Mouse (Mus musculus): ENCODE measurements around the gene Sept7. TPM values are rescaled to one million over a fixed set of nuclear protein-coding genes. Genes with fewer than 3 reads are reported as not detected.
A peak's percentile ranks its signal among the peaks of the same experiment; 100 is the strongest.

The Sept7 gene
- 263 and 293 TPM in 2 replicates for polyA plus RNA-seq (2014; fragmentation: Nextera tagmentation; extraction: Ambion mirVana)

- peak within 1 kb of the TSS; percentile 98 for H3K4me3 ChIP-seq (ENCODE audit: low read depth, low read length)
- peak within 1 kb of the TSS; percentile 96 for H3K9ac ChIP-seq (replicated peaks; ENCODE audit: low read depth, low read length)
- ATAC-seq (ENCODE audit: low read depth), result peak; percentile 99
- peak within 1 kb of the TSS; percentile 76 for H3K4me2 ChIP-seq (ENCODE audit: low read depth, low read length)
- no peaks in the 10 kb centered on the region for H3K9me3 ChIP-seq (ENCODE audit: control insufficient read depth, low read length)
- H3K36me3 ChIP-seq (ENCODE audit: control insufficient read depth, insufficient read depth, low read length), result no peaks in the 10 kb centered on the region
- H3K27me3 ChIP-seq (ENCODE audit: control insufficient read depth, insufficient read depth, low read length), result no peaks in the 10 kb centered on the region
- H3K27ac ChIP-seq (ENCODE audit: low read depth, low read length), result peak within 1 kb of the TSS; percentile 99
- H3K4me1 ChIP-seq (ENCODE audit: control insufficient read depth, insufficient read depth, low read length), result peaks cover 15% of the 10 kb centered on the region
- WGBS, result under 1% methylated on average over 48 of the region's 54 CpGs
Measured at GRCm38 (mm10) chr9:25252283-25252726, at the start of gene Sept7. Gene Sept7 (plus strand): TSS chr9:25252439.

GRCm38 (mm10) chr9:25208087-25208803, 44.0 kb upstream of the Sept7 start:
- Histone ChIP-seq H3K27ac (ENCODE audit: low read depth, low read length) (no peak overlapping the region), H3K36me3 (ENCODE audit: control insufficient read depth, insufficient read depth, low read length) (no peaks in the 10 kb centered on the region), H3K4me1 (ENCODE audit: control insufficient read depth, insufficient read depth, low read length) (peaks cover 7% of the 10 kb centered on the region), H3K9ac (replicated peaks; ENCODE audit: low read depth, low read length) (no peak overlapping the region), H3K4me3 (ENCODE audit: low read depth, low read length) (no peak overlapping the region), H3K27me3 (ENCODE audit: control insufficient read depth, insufficient read depth, low read length) (no peaks in the 10 kb centered on the region), H3K9me3 (ENCODE audit: control insufficient read depth, low read length) (no peaks in the 10 kb centered on the region), H3K4me2 (ENCODE audit: low read depth, low read length) (no peak overlapping the region)
- WGBS, result 88% methylated on average over 8 of the region's 8 CpGs
- ATAC-seq (ENCODE audit: low read depth), result no peak

GRCm38 (mm10) chr9:25212309-25213163, 39.7 kb upstream of the Sept7 start:
- H3K27me3 ChIP-seq (ENCODE audit: control insufficient read depth, insufficient read depth, low read length), result no peaks in the 10 kb centered on the region
- 32% methylated on average over 9 of the region's 9 CpGs for WGBS
- no peaks in the 10 kb centered on the region for H3K9me3 ChIP-seq (ENCODE audit: control insufficient read depth, low read length)
- peaks cover 7% of the 10 kb centered on the region for H3K4me1 ChIP-seq (ENCODE audit: control insufficient read depth, insufficient read depth, low read length)
- H3K4me3 ChIP-seq (ENCODE audit: low read depth, low read length), result no peak overlapping the region
- peak; percentile 72 for ATAC-seq (ENCODE audit: low read depth)
- no peak overlapping the region for H3K27ac ChIP-seq (ENCODE audit: low read depth, low read length)
- no peaks in the 10 kb centered on the region for H3K36me3 ChIP-seq (ENCODE audit: control insufficient read depth, insufficient read depth, low read length)
- H3K9ac ChIP-seq (replicated peaks; ENCODE audit: low read depth, low read length), result no peak overlapping the region
- H3K4me2 ChIP-seq (ENCODE audit: low read depth, low read length), result no peak overlapping the region

GRCm38 (mm10) chr9:25213164-25213557, 39.1 kb upstream of the Sept7 start:
- no peak overlapping the region for H3K9ac ChIP-seq (replicated peaks; ENCODE audit: low read depth, low read length)
- H3K4me2 ChIP-seq (ENCODE audit: low read depth, low read length), result no peak overlapping the region
- no peaks in the 10 kb centered on the region for H3K27me3 ChIP-seq (ENCODE audit: control insufficient read depth, insufficient read depth, low read length)
- H3K4me3 ChIP-seq (ENCODE audit: low read depth, low read length), result no peak overlapping the region
- H3K36me3 ChIP-seq (ENCODE audit: control insufficient read depth, insufficient read depth, low read length), result no peaks in the 10 kb centered on the region
- peaks cover 7% of the 10 kb centered on the region for H3K4me1 ChIP-seq (ENCODE audit: control insufficient read depth, insufficient read depth, low read length)
- H3K27ac ChIP-seq (ENCODE audit: low read depth, low read length), result no peak overlapping the region; the same call in 1 of the 2 replicates
- no peak for ATAC-seq (ENCODE audit: low read depth)
- H3K9me3 ChIP-seq (ENCODE audit: control insufficient read depth, low read length), result no peaks in the 10 kb centered on the region

GRCm38 (mm10) chr9:25215411-25215810, 36.8 kb upstream of the Sept7 start:
- no peak for ATAC-seq (ENCODE audit: low read depth)
- no peak overlapping the region for H3K27ac ChIP-seq (ENCODE audit: low read depth, low read length)
- WGBS, result 76% methylated on average over 3 of the region's 3 CpGs

GRCm38 (mm10) chr9:25216210-25216609, 36.0 kb upstream of the Sept7 start:
- 60% methylated on average over 2 of the region's 2 CpGs for WGBS
- no peak overlapping the region for H3K27ac ChIP-seq (ENCODE audit: low read depth, low read length)
- no peaks in the 10 kb centered on the region for H3K27me3 ChIP-seq (ENCODE audit: control insufficient read depth, insufficient read depth, low read length)
- H3K4me2 ChIP-seq (ENCODE audit: low read depth, low read length), result no peak overlapping the region
- ATAC-seq (ENCODE audit: low read depth), result no peak
- H3K36me3 ChIP-seq (ENCODE audit: control insufficient read depth, insufficient read depth, low read length), result no peaks in the 10 kb centered on the region
- H3K9ac ChIP-seq (replicated peaks; ENCODE audit: low read depth, low read length), result no peak overlapping the region
- no peak overlapping the region for H3K4me3 ChIP-seq (ENCODE audit: low read depth, low read length)
- H3K4me1 ChIP-seq (ENCODE audit: control insufficient read depth, insufficient read depth, low read length), result peaks cover 7% of the 10 kb centered on the region
- H3K9me3 ChIP-seq (ENCODE audit: control insufficient read depth, low read length), result no peaks in the 10 kb centered on the region

More at GRCm38 (mm10) chr9:25215411-25215810, 36.8 kb upstream of the Sept7 start:
- H3K36me3 ChIP-seq (ENCODE audit: control insufficient read depth, insufficient read depth, low read length), result no peaks in the 10 kb centered on the region
- peaks cover 7% of the 10 kb centered on the region for H3K4me1 ChIP-seq (ENCODE audit: control insufficient read depth, insufficient read depth, low read length)
- H3K9me3 ChIP-seq (ENCODE audit: control insufficient read depth, low read length), result no peaks in the 10 kb centered on the region
- H3K9ac ChIP-seq (replicated peaks; ENCODE audit: low read depth, low read length), result no peak overlapping the region
- H3K4me2 ChIP-seq (ENCODE audit: low read depth, low read length), result no peak overlapping the region
- H3K27me3 ChIP-seq (ENCODE audit: control insufficient read depth, insufficient read depth, low read length), result no peaks in the 10 kb centered on the region
- no peak overlapping the region for H3K4me3 ChIP-seq (ENCODE audit: low read depth, low read length)

GRCm38 (mm10) chr9:25218954-25219353, 33.3 kb upstream of the Sept7 start:
- H3K4me3 ChIP-seq (ENCODE audit: low read depth, low read length), result no peak overlapping the region
- H3K4me2 ChIP-seq (ENCODE audit: low read depth, low read length), result no peak overlapping the region
- no peaks in the 10 kb centered on the region for H3K9me3 ChIP-seq (ENCODE audit: control insufficient read depth, low read length)
- no peaks in the 10 kb centered on the region for H3K27me3 ChIP-seq (ENCODE audit: control insufficient read depth, insufficient read depth, low read length)
- no peak for ATAC-seq (ENCODE audit: low read depth)
- no peak overlapping the region for H3K27ac ChIP-seq (ENCODE audit: low read depth, low read length)
- H3K4me1 ChIP-seq (ENCODE audit: control insufficient read depth, insufficient read depth, low read length), result no peaks in the 10 kb centered on the region
- WGBS, result 64% methylated on average over 3 of the region's 3 CpGs
- no peak overlapping the region for H3K9ac ChIP-seq (replicated peaks; ENCODE audit: low read depth, low read length)
- H3K36me3 ChIP-seq (ENCODE audit: control insufficient read depth, insufficient read depth, low read length), result no peaks in the 10 kb centered on the region

GRCm38 (mm10) chr9:25219882-25220281, 32.4 kb upstream of the Sept7 start:
- H3K36me3 ChIP-seq (ENCODE audit: control insufficient read depth, insufficient read depth, low read length), result no peaks in the 10 kb centered on the region
- ATAC-seq (ENCODE audit: low read depth), result no peak
- WGBS, result 81% methylated on average over 5 of the region's 5 CpGs
- H3K4me3 ChIP-seq (ENCODE audit: low read depth, low read length), result no peak overlapping the region
- H3K4me2 ChIP-seq (ENCODE audit: low read depth, low read length), result no peak overlapping the region
- no peaks in the 10 kb centered on the region for H3K4me1 ChIP-seq (ENCODE audit: control insufficient read depth, insufficient read depth, low read length)
- no peaks in the 10 kb centered on the region for H3K27me3 ChIP-seq (ENCODE audit: control insufficient read depth, insufficient read depth, low read length)
- H3K9me3 ChIP-seq (ENCODE audit: control insufficient read depth, low read length), result no peaks in the 10 kb centered on the region
- no peak overlapping the region for H3K9ac ChIP-seq (replicated peaks; ENCODE audit: low read depth, low read length)
- no peak overlapping the region for H3K27ac ChIP-seq (ENCODE audit: low read depth, low read length)

- 61% methylated on average over 4 of the region's 4 CpGs for WGBS
- ATAC-seq (ENCODE audit: low read depth), result no peak; the same call in 1 of the 2 replicates
- Histone ChIP-seq H3K27me3 (ENCODE audit: control insufficient read depth, insufficient read depth, low read length) (no peaks in the 10 kb centered on the region), H3K9me3 (ENCODE audit: control insufficient read depth, low read length) (no peaks in the 10 kb centered on the region), H3K27ac (ENCODE audit: low read depth, low read length) (no peak overlapping the region), H3K9ac (replicated peaks; ENCODE audit: low read depth, low read length) (no peak overlapping the region), H3K36me3 (ENCODE audit: control insufficient read depth, insufficient read depth, low read length) (no peaks in the 10 kb centered on the region), H3K4me1 (ENCODE audit: control insufficient read depth, insufficient read depth, low read length) (no peaks in the 10 kb centered on the region), H3K4me2 (ENCODE audit: low read depth, low read length) (no peak overlapping the region), H3K4me3 (ENCODE audit: low read depth, low read length) (no peak overlapping the region)
Measured at GRCm38 (mm10) chr9:25224959-25225358, 27.3 kb upstream of the Sept7 start.

Data from neural tube, embryonic 14.5 days (tissue).